Mouse (Mus musculus) hindbrain, embryonic 13.5 days (tissue): ENCODE measurements around the gene Mgll. TPM values are rescaled to one million over a fixed set of nuclear protein-coding genes. Genes with fewer than 3 reads are reported as not detected.

Source experiments
- ATAC-seq: fragments of 200-750 bp; cut with Nextera tagmentation; 2 replicates; pipeline ENCODE4 v1.8.0; 2017; ENCODE audit warnings: moderate TSS enrichment; ENCODE audit not compliant: low FRiP score
- H3K27ac ChIP-seq: fragments of 300-500 bp; sonication (generic); 2 replicates; pipeline ENCODE4 v1.5.1; 2015; ENCODE audit warnings: inconsistent platforms, mild to moderate bottlenecking, moderate library complexity
- H3K27me3 ChIP-seq: fragments of 300-500 bp; sonication (generic); 2 replicates; pipeline ENCODE4 v1.6.1; 2015; ENCODE audit warnings: mild to moderate bottlenecking, inconsistent platforms
- H3K36me3 ChIP-seq: fragments of 300-500 bp; sonication (generic); 2 replicates; pipeline ENCODE4 v1.6.1; 2015; ENCODE audit warnings: mild to moderate bottlenecking, inconsistent platforms
- H3K4me1 ChIP-seq: fragments of 300-500 bp; sonication (generic); replicated peaks from 2 replicates; pipeline ENCODE4 v1.6.1; 2015; ENCODE audit warnings: inconsistent platforms
- H3K4me2 ChIP-seq: fragments of 300-500 bp; sonication (generic); 2 replicates; pipeline ENCODE4 v1.6.1; 2015; ENCODE audit warnings: inconsistent platforms, mild to moderate bottlenecking, moderate library complexity
- H3K4me3 ChIP-seq: fragments of 300-500 bp; sonication (generic); 2 replicates; pipeline ENCODE4 v1.5.1; 2015; ENCODE audit warnings: mild to moderate bottlenecking, inconsistent platforms
- H3K9ac ChIP-seq: fragments of 300-500 bp; sonication (generic); 2 replicates; pipeline ENCODE4 v1.6.1; 2015; ENCODE audit warnings: mild to moderate bottlenecking, inconsistent platforms
- H3K9me3 ChIP-seq: fragments of 300-500 bp; sonication (generic); 2 replicates; pipeline ENCODE4 v1.6.1; 2016; ENCODE audit warnings: inconsistent platforms
- whole genome bisulfite sequencing: fragments of 180-500 bp; shearing (Covaris S2); methylation state at CpG from one replicate; pipeline ENCODE4 v1.1.7; 2015; 5-methylcytosine and 5-hydroxymethylcytosine counted together
- polyA plus RNA-seq: library from polyadenylated mRNA; unstranded; fragments of >200 nt; fragmentation: Nextera tagmentation; extraction: Ambion mirVana; gene quantifications from 2 replicates; pipeline ENCODE4 v1.2.1, GENCODE M21; 2015

Gene Mgll
- polyA plus RNA-seq, 1 experiment from 2014 or later = 21.3 TPM

DNA sequence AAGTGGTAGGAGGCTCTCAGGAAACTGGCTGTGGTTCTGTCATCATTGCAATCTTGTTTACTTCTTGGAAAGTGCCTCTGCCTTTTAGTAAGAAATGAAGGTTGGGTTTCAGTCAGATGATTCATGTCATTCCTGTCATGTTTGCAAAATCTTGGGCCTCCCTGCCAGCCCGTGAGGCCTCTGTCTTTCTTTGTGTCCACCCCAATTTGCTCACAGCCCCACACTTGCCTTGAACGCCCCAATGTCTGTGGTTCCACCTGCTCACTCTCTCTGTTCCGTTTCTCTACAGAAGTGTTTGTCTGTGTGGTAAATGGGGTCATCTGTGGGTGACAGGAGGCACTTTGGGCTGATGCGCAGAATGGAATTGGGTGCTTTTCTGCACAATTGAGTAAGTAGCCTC, 32.8 kb downstream of the Mgll start:
- Histone ChIP-seq H3K4me1 (peaks cover 39% of the 10 kb centered on the region), H3K9me3 (no peaks in the 10 kb centered on the region), H3K27me3 (no peaks in the 10 kb centered on the region), H3K9ac (no peak overlapping the region), H3K36me3 (no peaks in the 10 kb centered on the region), H3K4me2 (no peak overlapping the region), H3K27ac (no peak overlapping the region), H3K4me3 (no peak overlapping the region)
- WGBS = 72% methylated on average over 4 of the region's 4 CpGs
- no peak for ATAC-seq

GRCm38 (mm10) chr6:88758074-88758473, 33.9 kb downstream of the Mgll start:
- Histone ChIP-seq H3K36me3 (no peaks in the 10 kb centered on the region), H3K4me2 (no peak overlapping the region), H3K27ac (no peak overlapping the region), H3K9me3 (no peaks in the 10 kb centered on the region), H3K4me3 (no peak overlapping the region), H3K9ac (no peak overlapping the region), H3K4me1 (peaks cover 31% of the 10 kb centered on the region), H3K27me3 (no peaks in the 10 kb centered on the region)
- ATAC-seq = no peak
- 83% methylated on average over 8 of the region's 8 CpGs for WGBS

GRCm38 (mm10) chr6:88758568-88759522, 34.6 kb downstream of the Mgll start:
- Histone ChIP-seq H3K9me3 (no peaks in the 10 kb centered on the region), H3K9ac (no peak overlapping the region), H3K36me3 (no peaks in the 10 kb centered on the region), H3K4me3 (no peak overlapping the region), H3K27ac (no peak overlapping the region), H3K27me3 (no peaks in the 10 kb centered on the region), H3K4me2 (no peak overlapping the region), H3K4me1 (peaks cover 27% of the 10 kb centered on the region)
- WGBS = 85% methylated on average over 10 of the region's 10 CpGs
- no peak for ATAC-seq

- 54% methylated on average over 17 of the region's 17 CpGs for WGBS
- H3K4me3 ChIP-seq = no peak overlapping the region
- H3K27ac ChIP-seq = peak overlapping the region; percentile 72
- no peaks in the 10 kb centered on the region for H3K27me3 ChIP-seq
- no peaks in the 10 kb centered on the region for H3K36me3 ChIP-seq
- 0 out of 2 replicates have a peak overlapping the region, but pooled peaks have one; percentile 3 for H3K4me2 ChIP-seq
- H3K9me3 ChIP-seq = no peaks in the 10 kb centered on the region
- peak overlapping the region; percentile 24; the same call in 1 of the 2 replicates for H3K9ac ChIP-seq
- peak; percentile 67 for ATAC-seq
- peaks cover 27% of the 10 kb centered on the region for H3K4me1 ChIP-seq
Measured at GRCm38 (mm10) chr6:88759793-88760453, 35.7 kb downstream of the Mgll start.

- peaks cover 33% of the 10 kb centered on the region for H3K4me1 ChIP-seq
- H3K36me3 ChIP-seq = no peaks in the 10 kb centered on the region
- H3K9ac ChIP-seq = no peak overlapping the region
- no peaks in the 10 kb centered on the region for H3K9me3 ChIP-seq
- no peak for ATAC-seq
- WGBS = 62% methylated on average over 17 of the region's 17 CpGs
- 0 out of 2 replicates have a peak overlapping the region, but pooled peaks have one; percentile 72 for H3K27ac ChIP-seq
- H3K4me2 ChIP-seq = no peak overlapping the region
- no peak overlapping the region for H3K4me3 ChIP-seq
- H3K27me3 ChIP-seq = no peaks in the 10 kb centered on the region
Measured at GRCm38 (mm10) chr6:88760935-88761635, 36.9 kb downstream of the Mgll start.

- Histone ChIP-seq H3K36me3 (no peaks in the 10 kb centered on the region), H3K9ac (no peak overlapping the region), H3K27me3 (no peaks in the 10 kb centered on the region), H3K27ac (no peak overlapping the region), H3K4me1 (peaks cover 41% of the 10 kb centered on the region), H3K4me2 (no peak overlapping the region), H3K4me3 (no peak overlapping the region), H3K9me3 (no peaks in the 10 kb centered on the region)
- ATAC-seq = no peak
- WGBS = 76% methylated on average over 17 of the region's 17 CpGs
Measured at GRCm38 (mm10) chr6:88761684-88762439, 37.6 kb downstream of the Mgll start.

DNA sequence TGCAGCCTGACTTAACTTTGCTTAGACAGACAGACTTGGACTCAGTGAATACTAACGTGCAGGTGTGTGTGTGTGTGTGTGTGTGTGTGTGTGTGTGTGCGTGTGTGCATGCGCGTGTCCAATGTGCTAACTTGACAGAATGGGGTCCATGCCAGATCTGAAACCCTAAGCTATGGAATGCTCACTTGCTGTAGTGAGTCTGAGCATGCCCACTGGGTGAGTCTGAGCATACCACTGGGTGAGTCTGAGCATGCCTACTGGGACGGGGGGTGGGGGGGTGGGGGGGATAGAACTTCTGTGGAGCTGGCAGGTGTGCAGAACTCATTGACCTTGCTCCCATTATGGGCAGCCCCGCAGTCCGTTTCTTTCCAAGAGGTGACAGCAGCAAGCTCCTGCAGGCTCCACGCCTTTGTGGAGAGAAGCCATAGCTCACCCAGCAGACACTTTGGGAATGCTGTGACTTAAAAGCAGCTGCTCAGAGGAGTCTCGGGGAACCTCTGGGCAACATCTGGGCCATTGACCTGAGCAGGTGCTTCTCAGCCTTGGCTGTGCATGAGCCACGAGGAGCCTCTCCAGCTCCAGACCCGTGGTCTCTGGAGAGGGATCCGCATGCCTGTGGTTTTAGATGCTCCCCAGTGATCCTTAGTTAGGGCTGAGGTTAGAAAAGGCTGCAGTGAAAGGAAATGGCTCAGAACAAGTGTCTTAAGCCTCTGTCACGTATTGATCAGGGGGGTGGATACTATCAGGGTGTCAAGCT, 38.4 kb downstream of the Mgll start:
- Histone ChIP-seq H3K9me3 (no peaks in the 10 kb centered on the region), H3K4me3 (no peak overlapping the region), H3K36me3 (no peaks in the 10 kb centered on the region), H3K9ac (no peak overlapping the region), H3K4me2 (no peak overlapping the region), H3K27me3 (no peaks in the 10 kb centered on the region), H3K4me1 (peaks cover 46% of the 10 kb centered on the region), H3K27ac (no peak overlapping the region)
- WGBS = 77% methylated on average over 13 of the region's 13 CpGs
- no peak for ATAC-seq

GRCm38 (mm10) chr6:88763518-88764077, 39.4 kb downstream of the Mgll start:
- Histone ChIP-seq H3K9ac (no peak overlapping the region), H3K4me3 (no peak overlapping the region)
- 91% methylated on average over 3 of the region's 3 CpGs for WGBS

GRCm38 (mm10) chr6:88764281-88764680, 40.1 kb downstream of the Mgll start:
- no peak for ATAC-seq
- 78% methylated on average over 4 of the region's 4 CpGs for WGBS

More at GRCm38 (mm10) chr6:88763518-88764077, 39.4 kb downstream of the Mgll start:
- H3K27ac ChIP-seq = no peak overlapping the region
- no peaks in the 10 kb centered on the region for H3K36me3 ChIP-seq
- no peaks in the 10 kb centered on the region for H3K9me3 ChIP-seq
- H3K27me3 ChIP-seq = no peaks in the 10 kb centered on the region
- H3K4me1 ChIP-seq = peaks cover 46% of the 10 kb centered on the region
- no peak for ATAC-seq
- no peak overlapping the region for H3K4me2 ChIP-seq

DNA sequence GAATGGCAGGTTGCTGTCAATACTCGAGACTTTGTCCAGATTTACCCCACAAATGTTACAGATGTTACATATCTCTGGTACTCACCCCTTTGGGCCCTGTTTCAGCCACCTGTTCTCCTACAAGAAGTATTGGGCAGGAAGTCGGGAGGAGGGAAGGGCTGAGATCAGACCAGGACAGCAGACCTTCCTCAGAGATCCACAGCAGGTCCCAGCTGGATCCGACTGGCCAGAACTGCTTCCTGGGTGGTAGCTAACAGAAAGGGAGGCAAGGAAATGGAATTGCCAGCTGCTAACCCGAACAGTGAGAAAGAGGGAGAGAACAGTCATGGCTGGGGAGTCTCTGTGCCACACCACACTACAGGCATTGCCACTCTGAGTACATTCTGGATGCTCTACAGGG, 43.5 kb downstream of the Mgll start:
- H3K27me3 ChIP-seq = no peaks in the 10 kb centered on the region
- H3K4me2 ChIP-seq = no peak overlapping the region
- no peaks in the 10 kb centered on the region for H3K36me3 ChIP-seq
- H3K4me3 ChIP-seq = no peak overlapping the region
- H3K27ac ChIP-seq = no peak overlapping the region
- no peak overlapping the region for H3K9ac ChIP-seq
- H3K9me3 ChIP-seq = no peaks in the 10 kb centered on the region
- peaks cover 19% of the 10 kb centered on the region for H3K4me1 ChIP-seq
- no peak for ATAC-seq
- whole genome bisulfite sequencing = 67% methylated on average over 4 of the region's 4 CpGs

More at GRCm38 (mm10) chr6:88764281-88764680, 40.1 kb downstream of the Mgll start:
- Histone ChIP-seq H3K9me3 (no peaks in the 10 kb centered on the region), H3K27me3 (no peaks in the 10 kb centered on the region), H3K4me3 (no peak overlapping the region), H3K4me1 (peaks cover 46% of the 10 kb centered on the region), H3K36me3 (no peaks in the 10 kb centered on the region), H3K9ac (no peak overlapping the region), H3K27ac (no peak overlapping the region), H3K4me2 (no peak overlapping the region)

GRCm38 (mm10) chr6:88769723-88770122, 45.5 kb downstream of the Mgll start:
- Histone ChIP-seq H3K27ac (no peak overlapping the region), H3K4me1 (peaks cover 19% of the 10 kb centered on the region), H3K4me3 (no peak overlapping the region), H3K9ac (no peak overlapping the region), H3K27me3 (no peaks in the 10 kb centered on the region), H3K9me3 (no peaks in the 10 kb centered on the region), H3K4me2 (no peak overlapping the region), H3K36me3 (no peaks in the 10 kb centered on the region)
- WGBS = 86% methylated on average over 6 of the region's 6 CpGs
- ATAC-seq = no peak
